Mouse (Mus musculus) stomach, embryonic 14.5 days (tissue): ENCODE measurements around the gene Prpf40b. TPM values are rescaled to one million over a fixed set of nuclear protein-coding genes. Genes with fewer than 3 reads are reported as not detected.

Experiments used
- ATAC-seq: fragments of 200-750 bp; cut with Nextera tagmentation; 2 replicates; pipeline ENCODE4 v1.8.0; 2017; ENCODE audit warnings: low read depth, moderate TSS enrichment; ENCODE audit not compliant: insufficient number of reproducible peaks, insufficient read depth, low FRiP score
- H3K27ac ChIP-seq: fragments of 300-500 bp; sonication (generic); 2 replicates; pipeline ENCODE4 v1.5.1; 2014; ENCODE audit warnings: mild to moderate bottlenecking, low read length, moderate library complexity, mixed read lengths
- H3K27me3 ChIP-seq: fragments of 300-500 bp; sonication (generic); 2 replicates; pipeline ENCODE4 v1.6.1; 2014; ENCODE audit warnings: low read length, control low read depth, mixed read lengths; ENCODE audit not compliant: control insufficient read depth, insufficient read depth
- H3K36me3 ChIP-seq: fragments of 300-500 bp; sonication (generic); 2 replicates; pipeline ENCODE4 v1.6.1; 2014; ENCODE audit warnings: mild to moderate bottlenecking, control low read depth, low read length, moderate library complexity, mixed read lengths; ENCODE audit not compliant: control insufficient read depth, insufficient read depth
- H3K4me1 ChIP-seq: fragments of 300-500 bp; sonication (generic); 2 replicates; pipeline ENCODE4 v1.6.1; 2014; ENCODE audit warnings: low read length, control low read depth, mixed read lengths; ENCODE audit not compliant: control insufficient read depth, insufficient read depth
- H3K4me2 ChIP-seq: fragments of 300-500 bp; sonication (generic); replicated peaks from 2 replicates; pipeline ENCODE4 v1.6.1; 2014; ENCODE audit warnings: low read depth, low read length, control low read depth
- H3K4me3 ChIP-seq: fragments of 300-500 bp; sonication (generic); 2 replicates; pipeline ENCODE4 v1.5.1; 2014; ENCODE audit warnings: low read depth, low read length, control low read depth
- H3K9ac ChIP-seq: fragments of 300-500 bp; sonication (generic); replicated peaks from 2 replicates; pipeline ENCODE4 v1.6.1; 2014; ENCODE audit warnings: low read depth, mild to moderate bottlenecking, control low read depth, low read length, moderate library complexity, mixed read lengths
- H3K9me3 ChIP-seq: fragments of 300-500 bp; sonication (generic); 2 replicates; pipeline ENCODE4 v1.6.1; 2016; ENCODE audit warnings: low read depth, low read length, control low read depth; ENCODE audit not compliant: control insufficient read depth
- WGBS: fragments of 180-500 bp; shearing (Covaris S2); extraction: QIAGEN DNeasy Blood & Tissue Kit; methylation state at CpG from one replicate; pipeline ENCODE4 v1.1.7; 2014; 5-methylcytosine and 5-hydroxymethylcytosine counted together
- polyA plus RNA-seq: library from polyadenylated mRNA; unstranded; fragments of >200 nt; fragmentation: Nextera tagmentation; extraction: Ambion mirVana; gene quantifications from 2 replicates; pipeline ENCODE4 v1.2.1, GENCODE M21; 2014

Gene Prpf40b
- polyA plus RNA-seq, 1 experiment from 2014 or later = 57.5 TPM

DNA sequence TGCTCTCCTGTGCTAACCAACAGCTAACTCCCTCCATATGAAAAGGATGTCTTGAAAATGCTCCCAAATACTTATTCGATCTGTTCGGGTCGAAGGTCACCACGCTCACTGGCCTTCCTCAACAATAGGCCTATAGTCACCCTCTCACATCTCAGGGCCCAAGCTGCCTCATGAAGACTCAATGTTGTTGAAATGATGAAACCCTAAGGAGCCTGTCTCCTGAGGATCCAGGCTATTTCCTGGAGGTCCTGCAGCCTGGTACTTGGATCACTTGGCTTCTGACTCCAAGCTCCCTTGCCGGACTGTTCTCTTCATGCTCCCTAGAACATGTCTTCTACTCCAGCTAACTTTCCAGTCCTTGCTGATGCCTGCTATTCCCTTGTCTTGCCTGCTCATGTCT lies 36.5 kb downstream of the Prpf40b start:
- WGBS = 79% methylated on average over 5 of the region's 5 CpGs
- Histone ChIP-seq H3K9ac (no peak overlapping the region), H3K27ac (peak overlapping the region; percentile 94; the same call in 1 of the 2 replicates), H3K4me3 (no peak overlapping the region), H3K27me3 (no peaks in the 10 kb centered on the region), H3K36me3 (peaks cover 17% of the 10 kb centered on the region; the same call in 1 of the 2 replicates), H3K4me1 (peaks cover 34% of the 10 kb centered on the region), H3K9me3 (no peaks in the 10 kb centered on the region), H3K4me2 (no peak overlapping the region)
- no peak for ATAC-seq

DNA sequence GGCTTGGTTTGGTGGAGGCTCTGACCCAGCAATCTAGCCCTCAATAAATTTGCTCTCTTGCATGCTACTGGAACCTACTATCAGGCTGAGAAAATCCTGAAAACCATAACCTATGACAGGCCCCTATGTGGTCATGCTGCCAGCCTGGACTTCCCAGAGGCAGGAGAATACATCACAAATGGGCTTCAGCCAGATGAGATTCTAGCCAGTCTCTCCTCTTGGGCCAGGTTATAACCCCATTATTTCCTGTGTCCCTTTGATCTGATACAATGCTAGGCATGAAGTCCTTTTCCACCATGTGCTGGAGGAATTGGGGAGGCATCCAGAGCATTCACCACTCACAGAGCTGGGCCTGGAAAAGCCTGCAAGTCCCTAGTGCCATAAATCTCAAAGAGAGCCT lies 37.2 kb downstream of the Prpf40b start:
- H3K9me3 ChIP-seq = no peaks in the 10 kb centered on the region
- peaks cover 34% of the 10 kb centered on the region for H3K4me1 ChIP-seq
- no peaks in the 10 kb centered on the region for H3K27me3 ChIP-seq
- peaks cover 17% of the 10 kb centered on the region; the same call in 1 of the 2 replicates for H3K36me3 ChIP-seq
- H3K4me2 ChIP-seq = no peak overlapping the region
- ATAC-seq = no peak
- H3K4me3 ChIP-seq = no peak overlapping the region
- no peak overlapping the region for H3K9ac ChIP-seq
- H3K27ac ChIP-seq = peak overlapping the region; percentile 94

DNA sequence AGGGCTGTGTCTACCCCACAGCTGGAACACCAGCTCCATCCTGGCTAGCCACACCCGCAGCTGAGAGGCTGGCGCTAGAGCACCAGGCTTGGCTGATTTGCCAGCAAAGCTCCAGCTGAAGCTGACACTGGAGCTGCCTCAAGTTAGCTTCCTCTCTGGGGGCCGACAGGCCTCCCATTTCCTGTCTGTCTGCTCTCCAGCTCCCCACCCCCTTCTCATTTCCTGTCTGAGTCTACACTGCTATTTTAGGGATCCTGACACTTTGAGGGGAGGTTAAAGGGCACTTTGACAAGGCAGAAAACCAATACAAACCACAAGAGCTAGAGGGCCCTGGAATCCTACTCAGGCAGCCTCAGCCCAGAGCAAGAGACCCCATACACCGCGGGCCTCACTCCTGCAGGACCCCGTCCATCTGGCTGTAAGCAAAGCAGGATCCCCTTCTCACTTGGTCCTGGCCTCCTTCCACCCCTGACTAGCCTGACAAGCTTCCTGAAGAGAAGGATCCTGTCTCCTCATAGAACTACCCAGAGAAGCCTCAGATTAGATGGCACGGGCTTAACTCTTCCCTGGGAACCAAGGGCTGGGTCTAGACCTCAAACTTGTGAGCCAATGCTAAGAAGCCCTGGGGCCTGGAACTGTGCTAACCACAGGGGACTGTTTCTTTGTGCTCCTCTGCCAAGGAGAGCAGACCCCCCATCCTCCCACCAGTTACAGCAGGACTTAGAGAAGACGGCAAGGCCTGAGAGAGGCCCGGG lies 38.2 kb downstream of the Prpf40b start:
- H3K4me2 ChIP-seq = no peak overlapping the region
- H3K27ac ChIP-seq = peak overlapping the region; percentile 94
- H3K9me3 ChIP-seq = no peaks in the 10 kb centered on the region
- peaks cover 34% of the 10 kb centered on the region for H3K4me1 ChIP-seq
- no peaks in the 10 kb centered on the region for H3K27me3 ChIP-seq
- no peak overlapping the region for H3K4me3 ChIP-seq
- H3K9ac ChIP-seq = no peak overlapping the region
- ATAC-seq = peak; percentile 88; the same call in 1 of the 2 replicates
- H3K36me3 ChIP-seq = peaks cover 9% of the 10 kb centered on the region; the same call in 1 of the 2 replicates
- WGBS = 27% methylated on average over 9 of the region's 9 CpGs

DNA sequence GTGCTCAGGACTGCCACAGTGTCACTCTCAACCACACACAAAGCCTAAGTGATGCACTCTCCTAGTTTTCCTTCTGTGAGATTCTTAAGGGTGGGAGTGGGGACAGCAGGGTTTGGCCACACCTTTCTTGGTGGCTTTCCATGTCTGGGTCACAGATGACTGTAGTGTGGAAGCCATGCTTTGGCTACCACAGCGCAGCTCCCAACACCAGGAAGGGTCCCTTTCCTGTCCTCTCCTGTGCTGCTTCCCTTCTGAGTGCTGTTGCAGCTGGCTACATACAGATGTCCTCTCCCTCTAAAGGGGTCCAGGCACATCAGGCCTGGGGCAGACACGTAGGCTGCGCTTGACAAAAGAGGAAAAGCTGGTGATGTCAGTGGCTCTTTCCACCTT lies 38.8 kb downstream of the Prpf40b start:
- no peak overlapping the region for H3K9ac ChIP-seq
- no peaks in the 10 kb centered on the region for H3K9me3 ChIP-seq
- ATAC-seq = peak; percentile 57; the same call in 1 of the 2 replicates
- no peaks in the 10 kb centered on the region for H3K27me3 ChIP-seq
- H3K27ac ChIP-seq = peak overlapping the region; percentile 94
- H3K4me2 ChIP-seq = no peak overlapping the region
- no peak overlapping the region for H3K4me3 ChIP-seq
- peaks cover 34% of the 10 kb centered on the region for H3K4me1 ChIP-seq
- 77% methylated on average over 3 of the region's 3 CpGs for whole genome bisulfite sequencing
- H3K36me3 ChIP-seq = peaks cover 6% of the 10 kb centered on the region; the same call in 1 of the 2 replicates

DNA sequence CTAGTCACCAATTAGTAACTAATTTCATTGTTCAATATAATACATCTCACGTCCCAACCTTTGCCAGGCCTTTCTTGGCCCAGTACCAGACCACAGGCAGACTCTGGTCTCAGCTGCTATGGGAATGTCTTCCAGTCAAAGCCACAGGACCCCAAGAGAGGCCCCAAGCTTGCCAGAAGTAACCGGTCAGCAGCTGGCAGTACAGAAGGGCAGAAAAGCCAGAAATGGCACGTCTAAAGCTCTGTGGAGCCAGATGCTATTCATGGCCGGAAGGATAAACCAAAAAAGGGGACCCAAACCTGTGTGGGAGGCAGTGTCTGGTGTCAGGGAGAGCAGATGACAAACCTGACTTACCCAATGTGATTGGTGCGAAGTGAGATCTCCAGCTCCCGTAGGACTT lies 39.6 kb downstream of the Prpf40b start:
- 64% methylated on average over 6 of the region's 6 CpGs for WGBS
- peaks cover 39% of the 10 kb centered on the region for H3K4me1 ChIP-seq
- H3K9me3 ChIP-seq = no peaks in the 10 kb centered on the region
- no peaks in the 10 kb centered on the region for H3K27me3 ChIP-seq
- H3K36me3 ChIP-seq = no peaks in the 10 kb centered on the region; the same call in 1 of the 2 replicates
- peak overlapping the region; percentile 94 for H3K27ac ChIP-seq
- H3K4me2 ChIP-seq = no peak overlapping the region
- H3K4me3 ChIP-seq = no peak overlapping the region
- H3K9ac ChIP-seq = no peak overlapping the region
- ATAC-seq = no peak

DNA sequence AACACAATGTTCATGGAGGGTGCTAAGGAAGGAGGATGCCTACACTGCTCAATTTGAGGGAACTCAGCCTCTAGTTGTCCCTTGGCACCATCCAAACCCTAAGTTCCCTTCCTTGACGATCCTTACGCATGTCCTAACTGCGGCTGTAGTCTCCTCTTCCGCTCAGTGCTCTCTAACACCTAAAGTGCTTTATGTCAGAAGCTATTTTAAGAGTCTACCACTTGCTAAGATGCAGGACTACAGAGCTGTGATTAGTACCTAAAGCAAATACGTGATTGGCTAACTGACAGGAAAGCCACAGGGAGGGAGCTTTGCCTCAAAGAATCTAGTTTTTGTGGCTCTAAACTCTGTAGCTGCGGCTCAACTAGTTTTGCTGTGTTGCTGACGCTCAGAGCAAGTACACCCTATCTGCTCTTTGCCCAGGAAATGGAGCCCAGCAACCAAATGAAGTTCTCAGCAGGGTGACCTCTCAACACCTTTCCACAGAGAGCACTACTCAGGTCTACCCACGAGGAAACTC lies 41.0 kb downstream of the Prpf40b start:
- H3K9ac ChIP-seq = no peak overlapping the region
- H3K4me3 ChIP-seq = no peak overlapping the region
- no peak for ATAC-seq
- H3K36me3 ChIP-seq = no peaks in the 10 kb centered on the region
- H3K4me1 ChIP-seq = peaks cover 46% of the 10 kb centered on the region
- no peak overlapping the region for H3K4me2 ChIP-seq
- WGBS = 75% methylated on average over 8 of the region's 8 CpGs
- no peaks in the 10 kb centered on the region for H3K27me3 ChIP-seq
- H3K27ac ChIP-seq = no peak overlapping the region; the same call in 1 of the 2 replicates
- no peaks in the 10 kb centered on the region for H3K9me3 ChIP-seq

DNA sequence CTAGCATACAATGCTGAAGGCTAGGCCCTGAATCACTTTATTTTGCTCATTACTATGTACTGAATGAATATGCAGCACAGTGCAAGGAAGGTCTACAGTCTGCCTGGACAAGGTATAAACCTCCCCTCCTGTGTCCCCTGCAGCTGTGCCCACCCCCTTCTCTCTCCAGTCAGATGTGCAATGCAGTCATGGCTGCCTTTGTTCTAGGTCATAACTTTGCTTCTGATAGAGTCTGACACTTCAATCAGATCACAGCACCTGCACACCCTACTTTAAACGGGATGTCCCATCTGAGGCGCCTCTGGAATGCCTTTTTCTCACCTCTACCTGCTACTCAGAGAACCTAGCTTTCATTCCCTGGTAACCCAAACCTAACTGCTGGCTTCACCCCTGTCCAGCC lies 44.0 kb downstream of the Prpf40b start:
- WGBS = 49% methylated on average over 2 of the region's 2 CpGs

DNA sequence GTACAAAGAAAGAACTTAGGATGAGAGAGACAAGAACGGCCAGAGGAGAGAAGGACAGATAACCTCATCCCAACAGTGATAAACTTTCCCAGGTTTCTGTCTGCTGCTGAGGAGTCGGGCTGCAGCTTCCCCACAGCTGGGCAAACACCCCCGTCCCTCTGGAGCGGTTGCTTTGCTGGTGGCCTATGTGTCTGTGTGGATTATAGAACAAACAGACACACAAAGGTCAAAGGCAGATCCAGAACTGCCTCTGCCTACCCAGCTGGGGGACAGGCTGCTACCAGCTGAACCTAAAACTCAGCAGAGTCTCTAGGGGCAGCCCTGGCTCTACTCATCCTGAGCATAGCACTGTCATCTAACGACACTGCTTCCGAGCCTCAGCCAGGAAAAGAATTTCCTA lies 44.8 kb downstream of the Prpf40b start:
- peaks cover 48% of the 10 kb centered on the region for H3K4me1 ChIP-seq

More for the DNA sequence above, 44.0 kb downstream of the Prpf40b start:
- no peaks in the 10 kb centered on the region for H3K9me3 ChIP-seq
- H3K27me3 ChIP-seq = no peaks in the 10 kb centered on the region
- no peak overlapping the region for H3K27ac ChIP-seq
- H3K9ac ChIP-seq = no peak overlapping the region
- H3K4me3 ChIP-seq = no peak overlapping the region
- no peaks in the 10 kb centered on the region for H3K36me3 ChIP-seq
- ATAC-seq = no peak
- no peak overlapping the region for H3K4me2 ChIP-seq
- H3K4me1 ChIP-seq = peaks cover 48% of the 10 kb centered on the region

More for the DNA sequence above, 44.8 kb downstream of the Prpf40b start:
- ATAC-seq = no peak
- H3K27me3 ChIP-seq = no peaks in the 10 kb centered on the region
- H3K9me3 ChIP-seq = no peaks in the 10 kb centered on the region
- H3K4me2 ChIP-seq = no peak overlapping the region
- H3K9ac ChIP-seq = no peak overlapping the region
- H3K36me3 ChIP-seq = no peaks in the 10 kb centered on the region
- WGBS = 29% methylated on average over 6 of the region's 6 CpGs
- H3K4me3 ChIP-seq = no peak overlapping the region
- H3K27ac ChIP-seq = no peak overlapping the region
